Mouse (Mus musculus): ENCODE measurements around the gene Mettl7a2. TPM values are rescaled to one million over a fixed set of nuclear protein-coding genes. Genes with fewer than 3 reads are reported as not detected.
"Not testable (repeated sequence)": the region's sequence is repeated elsewhere in the genome, so short reads cannot be mapped to it uniquely, and the experiment has no call there.

The Mettl7a2 gene
- not detected in 2 replicates for polyA plus RNA-seq (2016; fragmentation: Nextera tagmentation; extraction: Ambion mirVana)

- Histone ChIP-seq H3K4me1 (no peaks in the 10 kb centered on the region), H3K27ac (replicated peaks) (no peak within 1 kb of the TSS), H3K4me3 (no peak within 1 kb of the TSS), H3K9me3 (no peaks in the 10 kb centered on the region), H3K36me3 (no peaks in the 10 kb centered on the region), H3K9ac (replicated peaks) (no peak within 1 kb of the TSS), H3K4me2 (replicated peaks) (no peak within 1 kb of the TSS), H3K27me3 (no peaks in the 10 kb centered on the region)
- ATAC-seq (ENCODE audit: low FRiP score, low read depth): no peak
- 87% methylated on average over 9 of the region's 10 CpGs for WGBS
Measured at GRCm38 (mm10) chr15:100352711-100353250, at the start of gene Mettl7a2, which contains the start of gene Methig1. Gene Mettl7a2, plus strand, starts transcription at chr15:100353200. Gene Methig1, plus strand, starts transcription at chr15:100353149.

- 55% methylated on average over 8 of the region's 8 CpGs for WGBS
- Histone ChIP-seq H3K36me3 (no peaks in the 10 kb centered on the region), H3K4me3 (peak overlapping the region; percentile 52; the same call in 1 of the 2 replicates), H3K9me3 (no peaks in the 10 kb centered on the region), H3K4me1 (peaks cover 7% of the 10 kb centered on the region; the same call in 1 of the 2 replicates), H3K4me2 (replicated peaks) (peak overlapping the region; percentile 68), H3K9ac (replicated peaks) (peak overlapping the region; percentile 65; the same call in 1 of the 2 replicates), H3K27ac (replicated peaks) (peak overlapping the region; percentile 85), H3K27me3 (no peaks in the 10 kb centered on the region)
- ATAC-seq (ENCODE audit: low FRiP score, low read depth): no peak
Measured at GRCm38 (mm10) chr15:100303428-100304018, 49.5 kb upstream of the Mettl7a2 start.

GRCm38 (mm10) chr15:100304019-100304991 lies 48.7 kb upstream of the Mettl7a2 start, which contains the start of gene Mettl7a1:
Gene Mettl7a1, plus strand, starts transcription at chr15:100304140.
- WGBS: 3% methylated on average over 21 of the region's 30 CpGs
- Histone ChIP-seq H3K9me3 (no peaks in the 10 kb centered on the region), H3K4me1 (peaks cover 7% of the 10 kb centered on the region; the same call in 1 of the 2 replicates), H3K4me3 (peak within 1 kb of the TSS; percentile 52), H3K36me3 (no peaks in the 10 kb centered on the region), H3K27me3 (no peaks in the 10 kb centered on the region), H3K4me2 (replicated peaks) (peak within 1 kb of the TSS; percentile 68), H3K9ac (replicated peaks) (peak within 1 kb of the TSS; percentile 65), H3K27ac (replicated peaks) (peak within 1 kb of the TSS; percentile 85)
- peak; percentile 84 for ATAC-seq (ENCODE audit: low FRiP score, low read depth)

GRCm38 (mm10) chr15:100306201-100306600 lies 46.8 kb upstream of the Mettl7a2 start:
- ATAC-seq (ENCODE audit: low FRiP score, low read depth): no peak
- WGBS: 90% methylated on average over 2 of the region's 2 CpGs

GRCm38 (mm10) chr15:100307438-100308096 lies 45.4 kb upstream of the Mettl7a2 start:
- not testable (repeated sequence) for H3K9me3 ChIP-seq; H3K4me1 ChIP-seq; H3K4me2 ChIP-seq (replicated peaks); H3K9ac ChIP-seq (replicated peaks); ATAC-seq (ENCODE audit: low FRiP score, low read depth); H3K27me3 ChIP-seq; H3K4me3 ChIP-seq; H3K27ac ChIP-seq (replicated peaks); H3K36me3 ChIP-seq
- 51% methylated on average over 11 of the region's 11 CpGs for WGBS

More at GRCm38 (mm10) chr15:100306201-100306600, 46.8 kb upstream of the Mettl7a2 start:
- Histone ChIP-seq H3K9me3 (no peaks in the 10 kb centered on the region), H3K4me1 (peaks cover 7% of the 10 kb centered on the region; the same call in 1 of the 2 replicates), H3K9ac (replicated peaks) (no peak overlapping the region), H3K4me3 (no peak overlapping the region), H3K27me3 (no peaks in the 10 kb centered on the region), H3K4me2 (replicated peaks) (no peak overlapping the region), H3K36me3 (no peaks in the 10 kb centered on the region), H3K27ac (replicated peaks) (no peak overlapping the region)

- H3K4me2 ChIP-seq (replicated peaks): no peak overlapping the region
- no peak overlapping the region for H3K27ac ChIP-seq (replicated peaks)
- no peak overlapping the region for H3K4me3 ChIP-seq
- H3K36me3 ChIP-seq: 0 out of 2 replicates have a peak, but pooled peaks cover 10% of the 10 kb centered on the region
- no peaks in the 10 kb centered on the region for H3K4me1 ChIP-seq
- ATAC-seq (ENCODE audit: low FRiP score, low read depth): no peak
- no peaks in the 10 kb centered on the region for H3K27me3 ChIP-seq
- no peak overlapping the region for H3K9ac ChIP-seq (replicated peaks)
- 94% methylated on average over 2 of the region's 2 CpGs for WGBS
- no peaks in the 10 kb centered on the region for H3K9me3 ChIP-seq
Measured at GRCm38 (mm10) chr15:100312346-100312745, 40.7 kb upstream of the Mettl7a2 start.

- 0 out of 2 replicates have a peak, but pooled peaks cover 10% of the 10 kb centered on the region for H3K36me3 ChIP-seq
- H3K4me1 ChIP-seq: no peaks in the 10 kb centered on the region
- no peaks in the 10 kb centered on the region for H3K27me3 ChIP-seq
- H3K4me3 ChIP-seq: no peak overlapping the region
- no peak overlapping the region for H3K27ac ChIP-seq (replicated peaks)
- no peaks in the 10 kb centered on the region for H3K9me3 ChIP-seq
- no peak overlapping the region for H3K4me2 ChIP-seq (replicated peaks)
- WGBS: 92% methylated on average over 5 of the region's 5 CpGs
- ATAC-seq (ENCODE audit: low FRiP score, low read depth): no peak
- no peak overlapping the region for H3K9ac ChIP-seq (replicated peaks)
Measured at GRCm38 (mm10) chr15:100314448-100315145, 38.4 kb upstream of the Mettl7a2 start.

- not testable (repeated sequence) for H3K36me3 ChIP-seq; H3K4me3 ChIP-seq; H3K27me3 ChIP-seq; H3K27ac ChIP-seq (replicated peaks); H3K9ac ChIP-seq (replicated peaks); H3K4me2 ChIP-seq (replicated peaks); H3K9me3 ChIP-seq; H3K4me1 ChIP-seq; ATAC-seq (ENCODE audit: low FRiP score, low read depth)
- 71% methylated on average over 4 of the region's 4 CpGs for WGBS
Measured at GRCm38 (mm10) chr15:100318014-100318671, 34.9 kb upstream of the Mettl7a2 start.

- Histone ChIP-seq H3K36me3 (no peaks in the 10 kb centered on the region), H3K4me3 (no peak overlapping the region), H3K27ac (replicated peaks) (no peak overlapping the region), H3K4me1 (no peaks in the 10 kb centered on the region), H3K9me3 (no peaks in the 10 kb centered on the region), H3K4me2 (replicated peaks) (no peak overlapping the region), H3K9ac (replicated peaks) (no peak overlapping the region), H3K27me3 (no peaks in the 10 kb centered on the region)
- WGBS: 87% methylated on average over 1 of the region's 1 CpGs
- ATAC-seq (ENCODE audit: low FRiP score, low read depth): no peak
Measured at GRCm38 (mm10) chr15:100319884-100320283, 33.1 kb upstream of the Mettl7a2 start.

GRCm38 (mm10) chr15:100320295-100320905 lies 32.6 kb upstream of the Mettl7a2 start:
- no peak overlapping the region for H3K27ac ChIP-seq (replicated peaks)
- no peaks in the 10 kb centered on the region for H3K36me3 ChIP-seq
- no peaks in the 10 kb centered on the region for H3K9me3 ChIP-seq
- no peak overlapping the region for H3K9ac ChIP-seq (replicated peaks)
- no peak overlapping the region for H3K4me3 ChIP-seq
- WGBS: 85% methylated on average over 9 of the region's 9 CpGs
- no peak for ATAC-seq (ENCODE audit: low FRiP score, low read depth)
- H3K4me2 ChIP-seq (replicated peaks): no peak overlapping the region
- no peaks in the 10 kb centered on the region for H3K27me3 ChIP-seq
- H3K4me1 ChIP-seq: no peaks in the 10 kb centered on the region
